Mouse (Mus musculus): ENCODE measurements around the gene Zcchc17. TPM values are rescaled to one million over a fixed set of nuclear protein-coding genes. Genes with fewer than 3 reads are reported as not detected.
A peak's percentile ranks its signal among the peaks of the same experiment; 100 is the strongest.

Gene Zcchc17
- polyA plus RNA-seq, 1 experiment: 89.6 TPM

- peak; percentile 50 to 63 for DNase-seq
- 48% methylated on average over 10 of the region's 10 CpGs for whole genome bisulfite sequencing
- TF ChIP-seq POLR2A (IDR thresholded peaks at IDR 0.05; ENCODE audit: borderline replicate concordance, insufficient read depth, low read length): no peak
- TF ChIP-seq CTCF (IDR thresholded peaks at IDR 0.05; ENCODE audit: borderline replicate concordance, insufficient read depth, low read depth, low read length): no peak
- Histone ChIP-seq H3K27ac (ENCODE audit: insufficient read depth, low read length) (no peak overlapping the region), H3K4me1 (ENCODE audit: control insufficient read depth, insufficient read depth, low read length) (peaks cover 24% of the 10 kb centered on the region), H3K4me3 (replicated peaks; ENCODE audit: insufficient read depth, low read depth, low read length) (no peak overlapping the region), H3K27me3 (ENCODE audit: control insufficient read depth, insufficient read depth, low read length) (no peaks in the 10 kb centered on the region)
Measured at GRCm38 (mm10) chr4:130306796-130307630, 52.7 kb downstream of the Zcchc17 start.

- H3K4me3 ChIP-seq (replicated peaks; ENCODE audit: insufficient read depth, low read depth, low read length): no peak overlapping the region
- peaks cover 20% of the 10 kb centered on the region for H3K4me1 ChIP-seq (ENCODE audit: control insufficient read depth, insufficient read depth, low read length)
- TF ChIP-seq POLR2A (IDR thresholded peaks at IDR 0.05; ENCODE audit: borderline replicate concordance, insufficient read depth, low read length): no peak
- WGBS: 40% methylated on average over 3 of the region's 3 CpGs
- H3K27me3 ChIP-seq (ENCODE audit: control insufficient read depth, insufficient read depth, low read length): no peaks in the 10 kb centered on the region
- no peak overlapping the region for H3K27ac ChIP-seq (ENCODE audit: insufficient read depth, low read length)
- no peak for DNase-seq
Measured at GRCm38 (mm10) chr4:130304746-130305145, 55.0 kb downstream of the Zcchc17 start.

- Histone ChIP-seq H3K27me3 (ENCODE audit: control insufficient read depth, insufficient read depth, low read length) (no peaks in the 10 kb centered on the region), H3K4me1 (ENCODE audit: control insufficient read depth, insufficient read depth, low read length) (peaks cover 35% of the 10 kb centered on the region), H3K27ac (ENCODE audit: insufficient read depth, low read length) (no peak overlapping the region), H3K4me3 (replicated peaks; ENCODE audit: insufficient read depth, low read depth, low read length) (no peak overlapping the region)
- WGBS: 82% methylated on average over 12 of the region's 12 CpGs
- TF ChIP-seq POLR2A (IDR thresholded peaks at IDR 0.05; ENCODE audit: borderline replicate concordance, insufficient read depth, low read length): no peak
- no peak for TF ChIP-seq CTCF (IDR thresholded peaks at IDR 0.05; ENCODE audit: borderline replicate concordance, insufficient read depth, low read depth, low read length)
- no peak for DNase-seq
Measured at GRCm38 (mm10) chr4:130302285-130302870, 57.4 kb downstream of the Zcchc17 start.

GRCm38 (mm10) chr4:130299629-130300018 lies 60.1 kb downstream of the Zcchc17 start:
- 47% methylated on average over 8 of the region's 8 CpGs for whole genome bisulfite sequencing
- Histone ChIP-seq H3K27ac (ENCODE audit: insufficient read depth, low read length) (peak overlapping the region; percentile 75), H3K27me3 (ENCODE audit: control insufficient read depth, insufficient read depth, low read length) (no peaks in the 10 kb centered on the region), H3K4me3 (replicated peaks; ENCODE audit: insufficient read depth, low read depth, low read length) (no peak overlapping the region), H3K4me1 (ENCODE audit: control insufficient read depth, insufficient read depth, low read length) (peaks cover 28% of the 10 kb centered on the region)
- TF ChIP-seq POLR2A (IDR thresholded peaks at IDR 0.05; ENCODE audit: borderline replicate concordance, insufficient read depth, low read length) (no peak), CTCF (IDR thresholded peaks at IDR 0.05; ENCODE audit: borderline replicate concordance, insufficient read depth, low read depth, low read length) (no peak)
- DNase-seq: no peak

DNA sequence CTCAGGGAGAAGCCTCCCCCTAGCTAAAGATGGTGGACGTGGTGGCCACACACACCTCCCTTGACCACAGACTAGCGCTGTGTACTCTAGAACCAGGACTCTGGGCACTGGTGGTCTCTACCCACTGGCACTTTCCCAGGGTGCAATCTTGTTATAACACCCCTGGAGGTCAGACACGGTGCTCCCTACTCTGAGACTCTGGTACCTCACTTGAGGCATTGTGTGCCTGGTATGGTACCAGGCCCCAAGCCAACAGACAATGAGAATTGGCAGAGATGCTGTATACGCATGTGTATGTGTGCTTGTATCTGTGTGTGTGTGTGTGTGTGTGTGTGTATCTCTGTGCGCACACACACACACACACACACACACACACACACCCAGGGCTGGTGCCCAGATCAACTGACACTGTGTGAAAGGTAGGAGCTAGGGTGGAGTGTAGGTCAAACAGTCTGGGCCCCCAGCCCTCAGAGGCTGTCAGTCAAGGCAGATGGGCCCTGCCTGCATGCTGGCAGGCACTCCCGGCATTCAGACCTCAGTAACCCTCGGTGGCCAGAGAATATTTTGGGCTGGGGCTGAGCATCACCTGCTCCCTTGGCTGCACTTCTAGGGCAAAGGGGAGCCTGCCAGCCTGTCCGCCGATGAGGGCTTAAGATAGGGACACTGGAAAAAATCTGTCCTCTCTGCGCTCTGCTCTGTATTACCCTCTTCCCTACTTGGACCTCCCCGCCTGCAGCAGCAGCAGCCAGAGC lies 60.7 kb downstream of the Zcchc17 start:
- Histone ChIP-seq H3K4me1 (ENCODE audit: control insufficient read depth, insufficient read depth, low read length) (peaks cover 28% of the 10 kb centered on the region), H3K4me3 (replicated peaks; ENCODE audit: insufficient read depth, low read depth, low read length) (no peak overlapping the region), H3K27ac (ENCODE audit: insufficient read depth, low read length) (peak overlapping the region; percentile 75), H3K27me3 (ENCODE audit: control insufficient read depth, insufficient read depth, low read length) (no peaks in the 10 kb centered on the region)
- peak; percentile 78 to 87 for DNase-seq
- no peak for TF ChIP-seq CTCF (IDR thresholded peaks at IDR 0.05; ENCODE audit: borderline replicate concordance, insufficient read depth, low read depth, low read length)
- TF ChIP-seq POLR2A (IDR thresholded peaks at IDR 0.05; ENCODE audit: borderline replicate concordance, insufficient read depth, low read length): no peak
- WGBS: 17% methylated on average over 11 of the region's 11 CpGs

GRCm38 (mm10) chr4:130297123-130297529 lies 62.6 kb downstream of the Zcchc17 start:
- no peaks in the 10 kb centered on the region for H3K27me3 ChIP-seq (ENCODE audit: control insufficient read depth, insufficient read depth, low read length)
- H3K27ac ChIP-seq (ENCODE audit: insufficient read depth, low read length): no peak overlapping the region
- H3K4me1 ChIP-seq (ENCODE audit: control insufficient read depth, insufficient read depth, low read length): peaks cover 28% of the 10 kb centered on the region
- DNase-seq: peak; percentile 51 to 59
- peak; percentile 90 for TF ChIP-seq CTCF (IDR thresholded peaks at IDR 0.05; ENCODE audit: borderline replicate concordance, insufficient read depth, low read depth, low read length)
- no peak for TF ChIP-seq POLR2A (IDR thresholded peaks at IDR 0.05; ENCODE audit: borderline replicate concordance, insufficient read depth, low read length)
- no peak overlapping the region for H3K4me3 ChIP-seq (replicated peaks; ENCODE audit: insufficient read depth, low read depth, low read length)
- 25% methylated on average over 13 of the region's 13 CpGs for WGBS

GRCm38 (mm10) chr4:130296243-130296965 lies 63.3 kb downstream of the Zcchc17 start:
- no peak for DNase-seq
- TF ChIP-seq CTCF (IDR thresholded peaks at IDR 0.05; ENCODE audit: borderline replicate concordance, insufficient read depth, low read depth, low read length) (no peak), POLR2A (IDR thresholded peaks at IDR 0.05; ENCODE audit: borderline replicate concordance, insufficient read depth, low read length) (no peak)
- H3K27me3 ChIP-seq (ENCODE audit: control insufficient read depth, insufficient read depth, low read length): no peaks in the 10 kb centered on the region
- no peak overlapping the region for H3K4me3 ChIP-seq (replicated peaks; ENCODE audit: insufficient read depth, low read depth, low read length)
- WGBS: 93% methylated on average over 13 of the region's 13 CpGs
- H3K4me1 ChIP-seq (ENCODE audit: control insufficient read depth, insufficient read depth, low read length): peaks cover 25% of the 10 kb centered on the region
- H3K27ac ChIP-seq (ENCODE audit: insufficient read depth, low read length): no peak overlapping the region

Data from cerebellum, adult 2 months (tissue).